Mouse (Mus musculus): ENCODE results near the gene Vax2.

DNA sequence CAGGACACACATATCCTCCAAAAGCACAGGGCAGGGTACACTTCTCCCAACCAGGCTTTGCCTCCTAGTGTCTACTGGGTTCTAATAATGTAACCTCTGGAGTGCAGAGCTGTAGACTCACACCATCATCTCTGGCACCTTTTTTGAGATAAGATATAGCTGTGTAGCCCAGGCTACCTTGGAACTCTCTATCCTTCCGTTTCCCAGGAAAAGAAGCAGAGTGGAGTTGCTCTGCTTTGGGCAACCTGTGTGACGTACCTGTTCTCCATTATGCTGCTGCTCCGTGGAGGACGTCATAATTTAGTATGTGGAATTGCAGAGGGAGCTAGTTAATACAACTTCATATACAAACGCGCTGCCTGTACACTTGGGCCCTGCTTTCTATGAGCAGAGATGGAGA, 51.3 kb downstream of the Vax2 start, which contains the start of gene Ankrd53:
- TF ChIP-seq CTCF (IDR thresholded peaks at IDR 0.05; ENCODE audit: low read depth) (no peak), EP300 (IDR thresholded peaks at IDR 0.05; ENCODE audit: low read depth) (no peak)
